Mouse (Mus musculus) G1E (cell line): Measurements from ENCODE around the gene Hspb7. TPM values are rescaled to one million over a fixed set of nuclear protein-coding genes. Genes with fewer than 3 reads are reported as not detected.

Experiments used
- ATAC-seq: 2 replicates; pipeline ENCODE4 v1.8.0; 2016; ENCODE audit warnings: mild to moderate bottlenecking; ENCODE audit not compliant: insufficient number of reproducible peaks, poor library complexity, low FRiP score, severe bottlenecking; ENCODE audit errors: extremely low read depth
- DNase-seq: peaks from one replicate; pipeline ENCODE4 v3.0.0; 2012; ENCODE audit warnings: low spot score
- H3K27me3 ChIP-seq: 2 replicates; pipeline ENCODE4 v1.6.1; 2012; ENCODE audit warnings: mild to moderate bottlenecking, low read length, inconsistent platforms; ENCODE audit not compliant: insufficient read depth
- H3K36me3 ChIP-seq: replicated peaks from 2 replicates; pipeline ENCODE3; 2012; ENCODE audit warnings: mild to moderate bottlenecking, inconsistent platforms
- H3K4me1 ChIP-seq: 2 replicates; pipeline ENCODE4 v1.6.1; 2012; ENCODE audit warnings: low read depth, low read length, inconsistent platforms, mixed read lengths; ENCODE audit not compliant: insufficient read depth
- H3K4me3 ChIP-seq: 2 replicates; pipeline ENCODE4 v1.5.1; 2012; ENCODE audit warnings: low read depth, mild to moderate bottlenecking, inconsistent platforms, low read length, moderate library complexity, mixed read lengths
- H3K9me3 ChIP-seq: replicated peaks from 2 replicates; pipeline ENCODE4 v1.6.1; 2012; ENCODE audit warnings: inconsistent platforms
- CTCF ChIP-seq: IDR thresholded peaks from 2 replicates; pipeline ENCODE4 v1.5.1; 2012; ENCODE audit warnings: low read depth, low read length, inconsistent platforms, mixed read lengths
- GATA1 ChIP-seq: IDR thresholded peaks from 2 replicates; pipeline ENCODE4 v1.6.1; 2012; ENCODE audit warnings: borderline replicate concordance, low read length, inconsistent platforms, mixed read lengths
- GATA2 ChIP-seq: IDR thresholded peaks from 2 replicates; pipeline ENCODE4 v1.6.1; 2012; ENCODE audit warnings: low read depth, low read length, inconsistent platforms, borderline replicate concordance
- POLR2AphosphoS5 ChIP-seq: IDR thresholded peaks from 2 replicates; pipeline ENCODE4 v1.6.1; 2012; ENCODE audit warnings: low read depth, low read length, inconsistent platforms; ENCODE audit not compliant: insufficient replicate concordance
- TAL1 ChIP-seq: conservative IDR thresholded peaks from 2 replicates; pipeline ENCODE4 v1.6.1; 2012; ENCODE audit warnings: low read depth, low read length, inconsistent platforms, mixed read lengths
- polyA plus RNA-seq: library from polyadenylated mRNA; stranded (reverse); fragments of >175 nt; gene quantifications from 2 replicates; pipeline ENCODE4 v1.2.3, GENCODE M21; 2012
- total RNA-seq, 2 experiments: library from RNA; stranded (forward) in 1 of 2; stranded (reverse) in 1 of 2; fragments of 200-1000 nt in 1 of 2; fragments of >200 nt in 1 of 2; fragmentation: Nextera tagmentation in 1 of 2; gene quantifications; 2 replicates each; pipeline ENCODE4 v1.2.3; 2014 to 2017

Gene Hspb7
- total and polyA plus RNA-seq, 3 experiments: not detected

DNA sequence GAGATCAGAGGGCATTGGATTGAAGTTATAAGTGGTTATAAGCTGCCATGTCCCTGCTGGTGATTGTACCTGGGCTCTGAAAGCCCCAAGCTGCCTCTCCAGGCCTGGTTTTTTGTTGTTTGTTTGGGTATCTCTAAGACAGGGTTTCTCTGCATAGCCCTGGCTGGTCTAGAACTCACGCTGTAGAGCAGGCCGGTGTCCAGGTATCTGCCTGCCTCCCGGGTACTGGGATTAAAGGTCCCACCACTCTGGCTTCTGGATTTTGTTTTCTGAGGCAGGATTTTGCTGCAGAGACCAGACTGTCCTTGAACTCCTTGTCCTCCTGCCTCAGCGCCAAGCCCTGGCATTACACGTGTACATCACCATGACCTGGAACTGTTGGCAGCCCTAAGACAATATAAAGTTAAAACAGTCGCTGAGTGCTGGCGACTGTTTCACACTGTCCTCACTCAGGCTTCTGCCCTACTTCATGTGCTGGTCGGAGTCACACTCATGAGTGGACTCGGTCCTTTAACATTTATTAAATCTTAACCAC is 31.4 kb downstream of the Hspb7 start:
- ATAC-seq (no peak), DNase-seq (no peak)
- H3K9me3 ChIP-seq: no peaks in the 10 kb centered on the region
- H3K27me3 ChIP-seq: no peaks in the 10 kb centered on the region
- peaks cover 26% of the 10 kb centered on the region for H3K4me1 ChIP-seq
- peaks cover 84% of the 10 kb centered on the region for H3K36me3 ChIP-seq
- TF ChIP-seq GATA2 (no peak), GATA1 (no peak), POLR2AphosphoS5 (no peak), TAL1 (no peak), CTCF (no peak)
- no peak overlapping the region for H3K4me3 ChIP-seq

DNA sequence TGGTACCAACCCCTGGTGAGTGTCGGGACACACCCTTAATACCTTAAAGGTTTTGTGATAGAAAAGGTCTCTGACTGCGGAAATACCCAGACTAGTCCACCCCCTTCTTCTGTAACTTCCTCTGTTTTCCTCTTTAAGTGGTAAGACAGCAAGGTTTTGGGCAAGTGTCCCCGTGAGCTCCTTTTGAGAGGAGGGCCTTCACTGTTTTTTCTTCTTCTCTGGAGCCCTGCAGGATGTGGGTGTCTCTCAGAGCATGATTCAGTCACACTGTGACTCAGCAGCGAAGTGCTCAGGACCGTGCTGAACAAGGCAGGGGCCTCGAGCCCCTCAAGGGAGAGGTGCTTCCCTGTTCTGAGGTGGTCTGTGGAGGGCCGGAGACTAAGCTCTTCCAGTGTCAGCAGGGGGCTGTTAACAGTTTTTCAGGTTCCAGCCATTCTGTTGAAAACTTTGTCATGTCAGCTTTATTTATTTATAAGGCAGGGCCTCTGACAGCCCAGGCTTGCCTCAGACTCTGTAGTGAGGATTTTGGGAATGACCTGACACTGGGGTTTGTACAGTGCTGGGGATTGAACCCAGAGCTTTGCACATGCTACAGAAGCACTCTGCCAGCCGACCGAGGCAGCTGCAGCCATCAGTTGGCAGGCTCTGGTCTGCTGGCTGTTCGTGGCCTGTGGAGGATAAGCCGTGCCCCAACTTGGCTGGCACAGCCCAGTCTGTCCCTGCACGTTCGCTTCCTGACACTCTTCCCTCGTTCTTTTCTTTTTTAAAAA is 34.2 kb downstream of the Hspb7 start:
- no peak overlapping the region for H3K4me3 ChIP-seq
- TF ChIP-seq TAL1 (no peak), GATA2 (no peak), GATA1 (no peak), POLR2AphosphoS5 (no peak), CTCF (no peak)
- DNase-seq (no peak), ATAC-seq (no peak)
- peaks cover 34% of the 10 kb centered on the region for H3K4me1 ChIP-seq
- no peaks in the 10 kb centered on the region for H3K27me3 ChIP-seq
- H3K9me3 ChIP-seq: no peaks in the 10 kb centered on the region
- H3K36me3 ChIP-seq: peaks cover 82% of the 10 kb centered on the region

DNA sequence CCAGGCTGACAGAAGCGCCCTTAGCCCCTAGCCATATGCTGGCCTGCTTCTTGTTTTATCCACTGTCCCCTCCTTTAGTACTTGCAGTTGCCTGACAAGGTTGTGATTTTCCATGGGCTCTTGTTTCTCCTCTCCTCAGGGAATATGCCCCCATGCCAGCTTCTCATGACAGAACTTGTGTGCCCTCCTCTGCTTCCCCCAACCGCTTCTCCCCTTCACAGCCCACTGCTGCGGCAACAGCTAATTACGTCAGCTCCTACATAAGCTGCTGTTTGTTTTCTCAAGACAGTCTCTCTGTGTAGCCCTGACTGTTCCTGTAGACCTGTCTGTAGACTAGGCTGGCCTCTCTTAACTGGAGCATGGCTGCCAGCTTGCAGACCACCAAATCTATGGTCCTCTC is 34.9 kb downstream of the Hspb7 start:
- Histone ChIP-seq H3K36me3 (peaks cover 85% of the 10 kb centered on the region), H3K27me3 (no peaks in the 10 kb centered on the region), H3K4me1 (peaks cover 29% of the 10 kb centered on the region), H3K4me3 (no peak overlapping the region), H3K9me3 (no peaks in the 10 kb centered on the region)
- DNase-seq (no peak), ATAC-seq (no peak)
- TF ChIP-seq GATA2 (no peak), CTCF (no peak), TAL1 (no peak), POLR2AphosphoS5 (no peak), GATA1 (no peak)

DNA sequence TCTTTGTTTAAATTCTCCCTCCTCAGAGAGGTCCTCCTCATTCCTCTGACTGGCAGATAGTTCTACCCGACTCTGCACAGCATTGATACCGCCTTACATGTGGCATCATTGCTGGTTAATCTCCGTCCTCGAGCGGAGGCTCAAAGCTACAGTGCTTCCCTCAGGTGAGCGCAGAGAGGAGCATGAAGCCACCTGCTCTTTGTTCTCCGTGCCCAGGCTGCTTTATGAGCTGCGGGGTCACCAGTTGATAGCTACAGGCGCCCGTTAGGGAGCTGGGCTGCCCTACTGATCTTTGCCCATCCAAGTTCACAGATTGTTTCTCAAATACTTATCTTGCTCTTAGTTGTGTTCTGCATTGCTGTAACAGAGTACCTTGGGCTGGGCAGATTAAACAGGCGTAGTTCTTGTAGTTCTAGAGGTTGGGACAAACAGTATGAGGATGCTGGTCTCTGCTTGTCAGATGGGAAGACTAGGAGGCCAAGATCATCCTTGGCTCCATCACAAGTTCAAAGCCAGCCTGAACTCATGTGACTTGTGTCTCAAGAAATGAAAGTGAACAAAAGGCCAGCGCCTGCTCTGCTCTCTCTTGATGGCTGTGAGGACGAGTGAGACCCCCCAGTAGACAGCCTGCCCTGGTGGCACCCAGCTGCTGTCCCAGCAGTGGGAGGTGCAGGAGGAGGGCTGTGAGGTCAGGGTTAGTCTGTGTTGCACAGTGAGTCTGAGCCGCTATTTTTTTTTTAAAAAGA is 35.8 kb downstream of the Hspb7 start:
- Histone ChIP-seq H3K4me3 (no peak overlapping the region), H3K9me3 (no peaks in the 10 kb centered on the region), H3K27me3 (no peaks in the 10 kb centered on the region), H3K36me3 (peaks cover 91% of the 10 kb centered on the region), H3K4me1 (peaks cover 21% of the 10 kb centered on the region)
- no peak for DNase-seq
- TF ChIP-seq GATA1 (no peak), POLR2AphosphoS5 (no peak), CTCF (no peak), TAL1 (no peak), GATA2 (no peak)
- ATAC-seq: no peak

- DNase-seq: no peak
- Histone ChIP-seq H3K36me3 (peaks cover 92% of the 10 kb centered on the region), H3K4me3 (no peak overlapping the region), H3K9me3 (no peaks in the 10 kb centered on the region), H3K4me1 (peaks cover 15% of the 10 kb centered on the region), H3K27me3 (no peaks in the 10 kb centered on the region)
- ATAC-seq: no peak; the same call in 1 of the 2 replicates
- no peak for TF ChIP-seq POLR2AphosphoS5
- TF ChIP-seq CTCF: no peak
- TF ChIP-seq GATA1: no peak
- no peak for TF ChIP-seq GATA2
- TF ChIP-seq TAL1: no peak
These were observed 37.7 kb downstream of the Hspb7 start for GRCm38 (mm10) chr4:141458236-141458635.

GRCm38 (mm10) chr4:141458888-141459287 is 38.3 kb downstream of the Hspb7 start:
- ATAC-seq: no peak
- Histone ChIP-seq H3K27me3 (no peaks in the 10 kb centered on the region), H3K36me3 (peaks cover 92% of the 10 kb centered on the region), H3K4me3 (no peak overlapping the region), H3K4me1 (peaks cover 15% of the 10 kb centered on the region), H3K9me3 (no peaks in the 10 kb centered on the region)
- no peak for DNase-seq
- TF ChIP-seq GATA2: no peak
- no peak for TF ChIP-seq TAL1
- no peak for TF ChIP-seq POLR2AphosphoS5
- TF ChIP-seq CTCF: no peak
- no peak for TF ChIP-seq GATA1
